Mouse (Mus musculus) megakaryocyte, adult 5-6 weeks (primary cell): Measurements from ENCODE around the gene Sema3g. TPM values are rescaled to one million over a fixed set of nuclear protein-coding genes. Genes with fewer than 3 reads are reported as not detected.
A peak's percentile ranks its signal among the peaks of the same experiment; 100 is the strongest.

ENCODE experiments used
- ATAC-seq: 2 replicates; pipeline ENCODE4 v1.8.0; 2016; ENCODE audit warnings: mild to moderate bottlenecking, inconsistent platforms; ENCODE audit not compliant: poor library complexity, severe bottlenecking
- total RNA-seq, 2 experiments: library from RNA; stranded (forward) in 1 of 2; stranded (reverse) in 1 of 2; fragments of 153-499, 151-499 nt in 1 of 2; fragments of 221-1000, 200-1000 nt in 1 of 2; gene quantifications; 2 replicates each; pipeline versions ENCODE4 v1.2.3 to v1.2.4; 2015 to 2017

Gene Sema3g
- total RNA-seq, 2 experiments from 2014 or later: not detected

- ATAC-seq: no peak
These were observed 12.8 kb downstream of the Sema3g start for GRCm38 (mm10) chr14:31230442-31230841.

GRCm38 (mm10) chr14:31232404-31233069 is 14.9 kb downstream of the Sema3g start:
- ATAC-seq: no peak

- no peak for ATAC-seq
These were observed 15.7 kb downstream of the Sema3g start for GRCm38 (mm10) chr14:31233070-31233995.

- ATAC-seq: peak; percentile 91
These were observed 16.4 kb downstream of the Sema3g start for GRCm38 (mm10) chr14:31233996-31234591.

- no peak for ATAC-seq
These were observed 19.6 kb downstream of the Sema3g start for GRCm38 (mm10) chr14:31237101-31237882.

GRCm38 (mm10) chr14:31240528-31240927 is 22.9 kb downstream of the Sema3g start:
- no peak for ATAC-seq

GRCm38 (mm10) chr14:31244777-31245176 is 27.1 kb downstream of the Sema3g start:
- peak; percentile 54; the same call in 1 of the 2 replicates for ATAC-seq

- ATAC-seq: no peak
These were observed 28.3 kb downstream of the Sema3g start for GRCm38 (mm10) chr14:31245946-31246345.

GRCm38 (mm10) chr14:31248396-31248795 is 30.7 kb downstream of the Sema3g start:
- ATAC-seq: no peak

- peak; percentile 5; the same call in 1 of the 2 replicates for ATAC-seq
These were observed 32.8 kb downstream of the Sema3g start for GRCm38 (mm10) chr14:31250222-31251083.

- ATAC-seq: peak; percentile 98
These were observed 33.5 kb downstream of the Sema3g start, which contains the start of the genes Phf7 and Bap1 for GRCm38 (mm10) chr14:31251084-31251604. Gene Phf7, minus strand, starts transcription at chr14:31251317. Gene Bap1, plus strand, starts transcription at chr14:31251450.

GRCm38 (mm10) chr14:31251626-31252025 is 34.0 kb downstream of the Sema3g start:
- no peak for ATAC-seq

- ATAC-seq: no peak
These were observed 34.4 kb downstream of the Sema3g start for GRCm38 (mm10) chr14:31252091-31252490.

- ATAC-seq: no peak
These were observed 40.9 kb downstream of the Sema3g start for GRCm38 (mm10) chr14:31258476-31259050.

- ATAC-seq: no peak
These were observed 42.7 kb downstream of the Sema3g start for GRCm38 (mm10) chr14:31260374-31260773.

- ATAC-seq: no peak
These were observed 43.3 kb downstream of the Sema3g start for GRCm38 (mm10) chr14:31260932-31261331.

GRCm38 (mm10) chr14:31267649-31268048 is 50.0 kb downstream of the Sema3g start:
- no peak for ATAC-seq

GRCm38 (mm10) chr14:31268301-31269001 is 50.8 kb downstream of the Sema3g start:
- no peak for ATAC-seq
